Mouse (Mus musculus) telencephalon, adult 2 months (tissue): ENCODE measurements around the gene Dapk1.

Experiments used
- DNase-seq: peaks from one replicate; pipeline ENCODE4 v3.0.0-alpha.2; 2011; ENCODE audit warnings: low read depth, low spot score

Dapk1 gene

GRCm38 (mm10) chr13:60615057-60615650, 13.4 kb downstream of the Dapk1 start:
- no peak for DNase-seq

DNA sequence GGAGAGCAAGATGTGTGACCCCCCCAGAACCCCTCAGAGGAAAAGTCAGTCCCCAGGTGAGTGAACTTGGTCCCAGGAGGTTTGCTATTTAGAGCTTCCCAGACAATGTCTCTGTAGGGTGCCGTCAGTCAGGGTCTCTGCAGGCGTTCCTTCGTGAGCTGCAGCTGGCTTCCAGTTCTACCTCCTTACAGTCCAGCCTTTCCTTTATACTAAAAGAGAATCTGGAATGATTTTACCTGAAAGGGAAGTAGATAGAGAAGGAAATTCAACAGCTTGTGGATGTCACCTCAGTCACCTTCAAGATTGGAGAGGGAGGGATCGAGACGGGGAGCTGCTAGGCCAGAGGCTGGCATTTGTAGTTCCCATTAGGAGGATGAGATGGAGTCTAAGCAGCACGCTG, 14.3 kb downstream of the Dapk1 start:
- no peak for DNase-seq

DNA sequence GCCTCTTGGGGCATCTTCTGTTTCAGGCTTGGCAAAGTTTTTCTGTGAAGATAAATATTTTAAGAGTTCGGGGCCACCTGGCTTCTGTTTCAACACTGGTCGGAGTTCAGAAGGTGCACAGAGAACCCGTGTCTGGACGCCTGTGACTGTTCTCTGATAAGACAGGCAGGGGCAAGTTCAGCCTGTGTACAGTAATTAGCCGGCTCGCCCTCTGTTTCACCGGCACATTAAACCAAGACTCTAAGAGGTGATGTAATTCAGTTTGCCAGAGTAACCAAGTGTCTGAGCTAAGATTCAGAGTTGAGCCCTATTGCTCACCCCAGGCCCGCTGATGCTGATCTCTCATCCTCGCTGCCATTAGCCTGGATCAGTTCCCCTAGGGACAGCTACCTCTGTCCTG, 16.5 kb downstream of the Dapk1 start:
- DNase-seq, result no peak

DNA sequence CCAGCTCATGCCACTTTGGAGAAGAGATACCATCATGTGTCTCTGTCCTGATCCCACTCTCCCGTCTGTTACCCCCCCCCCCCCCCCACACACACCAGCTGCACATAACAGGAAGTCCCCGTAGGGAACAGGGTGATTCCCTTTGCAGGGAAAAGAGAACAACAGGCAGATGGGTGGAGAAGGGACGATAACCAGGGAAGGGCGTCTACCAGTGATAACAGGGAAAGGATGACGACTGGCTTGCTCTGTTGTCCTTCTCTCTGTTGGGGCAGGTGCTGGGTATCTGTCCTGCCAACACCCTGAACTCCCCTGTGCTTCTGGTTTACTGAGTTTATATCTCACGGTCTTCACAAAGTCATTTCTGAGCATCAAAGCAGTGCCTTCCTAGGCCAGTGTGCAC, 18.0 kb downstream of the Dapk1 start:
- DNase-seq, result no peak

- no peak for DNase-seq
These were observed 19.7 kb downstream of the Dapk1 start for GRCm38 (mm10) chr13:60621411-60621965.

DNA sequence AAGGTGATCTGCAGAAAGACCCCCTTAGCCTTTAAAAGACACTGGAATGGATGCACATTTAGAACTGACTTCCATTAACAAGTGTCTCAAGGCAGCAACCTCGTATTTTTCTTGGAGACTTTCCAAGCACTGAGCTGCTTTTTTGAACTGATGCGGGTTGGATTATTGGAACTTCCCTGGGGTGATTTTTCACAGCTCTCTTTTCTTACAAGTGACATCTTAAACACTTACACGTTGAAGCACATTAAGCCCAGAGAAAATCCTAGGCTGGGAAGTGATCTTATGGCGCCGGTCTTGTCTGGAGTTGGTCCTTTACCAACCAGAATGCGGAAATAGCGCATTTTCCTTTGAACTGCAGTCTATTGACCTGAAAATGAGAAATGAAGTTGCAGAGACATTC, 23.8 kb downstream of the Dapk1 start:
- no peak for DNase-seq

DNA sequence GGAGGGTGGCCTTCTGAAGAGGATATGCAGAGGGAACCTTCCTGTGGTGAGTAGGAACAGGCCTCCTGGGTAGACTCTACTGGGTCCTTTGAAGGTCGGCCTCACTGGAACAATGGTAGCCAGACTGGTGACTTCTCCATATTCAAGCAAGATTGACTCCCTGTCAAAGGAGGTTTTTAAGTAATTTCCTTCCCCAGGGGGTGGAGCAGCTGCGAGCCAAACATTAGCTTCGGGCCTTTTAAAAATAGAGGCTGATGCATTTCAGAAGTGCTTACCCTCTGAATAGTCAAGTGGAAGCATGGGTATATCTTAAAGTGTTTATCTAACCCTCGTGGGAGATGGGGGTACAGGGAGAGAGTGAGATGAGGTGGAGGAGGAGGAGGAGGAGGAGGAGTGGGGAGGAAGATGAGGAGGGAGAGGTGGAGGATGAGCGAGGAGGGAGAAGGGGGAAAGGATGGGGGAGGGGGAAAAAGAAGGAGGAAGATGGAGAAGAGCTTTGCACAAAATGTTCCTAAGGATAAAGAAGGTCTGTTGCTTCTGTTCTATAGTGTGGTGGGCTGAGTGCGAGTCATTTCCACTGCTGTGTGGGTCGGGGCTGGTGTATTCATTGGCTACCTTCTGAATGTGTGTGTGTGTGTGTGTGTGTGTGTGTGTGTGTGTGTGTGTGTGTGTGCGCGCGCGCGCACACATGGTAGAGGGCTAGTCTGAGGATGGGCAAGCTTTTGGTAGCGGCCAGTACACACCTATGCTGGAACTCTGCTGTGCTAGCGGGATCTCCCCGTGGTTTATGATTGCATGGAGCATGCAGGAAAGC, 26.3 kb downstream of the Dapk1 start:
- no peak for DNase-seq

DNA sequence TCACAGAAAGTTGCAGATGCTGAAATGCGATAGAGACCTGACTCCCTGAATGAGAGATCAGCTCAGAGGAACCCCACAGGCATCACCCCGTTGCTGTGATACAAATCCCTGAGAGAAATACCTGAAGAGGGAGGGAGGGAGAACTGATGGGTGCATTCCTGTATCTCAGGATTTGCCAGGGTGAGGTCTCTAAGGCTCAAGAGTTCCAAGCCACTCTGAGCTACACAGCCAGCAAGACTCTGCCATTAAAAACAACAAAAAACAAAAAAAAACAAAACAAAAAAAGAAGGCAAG, 26.9 kb downstream of the Dapk1 start:
- DNase-seq, result no peak

GRCm38 (mm10) chr13:60629419-60629818, 27.7 kb downstream of the Dapk1 start:
- no peak for DNase-seq

- DNase-seq, result no peak
These were observed 32.2 kb downstream of the Dapk1 start for GRCm38 (mm10) chr13:60633945-60634344.

DNA sequence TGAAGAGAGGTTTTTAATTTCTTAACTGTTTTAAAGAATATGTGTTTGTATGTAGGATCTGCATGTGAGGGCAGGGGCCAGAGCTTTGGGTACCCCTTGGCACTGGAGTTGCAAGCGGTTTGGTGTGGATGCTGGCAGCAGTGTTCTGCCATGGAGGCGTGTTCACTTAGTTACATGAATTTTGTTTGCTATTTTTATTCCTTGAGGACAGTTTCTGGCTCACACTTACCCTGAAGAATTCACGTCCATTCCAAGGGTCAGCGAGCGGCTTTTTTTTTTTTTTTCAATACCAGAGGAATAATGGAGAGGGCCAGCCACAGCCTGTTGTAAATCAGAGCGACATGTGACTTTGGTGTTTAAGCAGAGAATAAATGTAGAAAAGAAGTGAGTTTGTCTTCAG, 33.9 kb downstream of the Dapk1 start:
- DNase-seq, result no peak

DNA sequence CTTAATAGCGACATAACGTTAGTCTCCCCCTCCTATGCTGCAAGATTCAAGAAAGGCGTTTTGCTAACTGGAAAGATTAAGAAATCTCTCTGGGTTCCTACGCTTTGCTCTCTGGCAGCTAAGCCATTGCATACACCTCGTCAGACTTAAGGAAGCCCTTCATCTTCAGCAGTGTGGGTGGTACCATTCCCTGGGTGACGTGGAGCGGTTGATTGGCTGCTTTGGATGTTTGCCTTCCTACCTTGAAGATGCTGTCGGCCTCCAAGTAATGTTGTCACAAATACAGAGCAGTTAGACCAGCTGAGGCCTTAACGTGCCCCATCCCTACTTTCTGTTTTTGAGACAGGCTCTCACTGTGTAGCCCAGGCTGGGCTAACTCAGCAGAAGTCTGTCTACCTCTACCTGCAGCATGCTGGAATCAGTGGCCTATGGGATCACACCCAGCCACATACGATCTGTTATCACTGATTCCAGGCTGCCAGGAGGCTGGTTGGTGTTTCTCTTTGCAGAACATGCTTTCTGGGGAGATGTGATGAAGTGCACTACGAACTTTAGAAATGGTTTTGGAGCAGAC, 37.8 kb downstream of the Dapk1 start:
- no peak for DNase-seq

- peak; percentile 53 for DNase-seq
These were observed 38.7 kb downstream of the Dapk1 start for GRCm38 (mm10) chr13:60640420-60640819.

- DNase-seq, result no peak
These were observed 42.7 kb downstream of the Dapk1 start for GRCm38 (mm10) chr13:60644457-60644889.

DNA sequence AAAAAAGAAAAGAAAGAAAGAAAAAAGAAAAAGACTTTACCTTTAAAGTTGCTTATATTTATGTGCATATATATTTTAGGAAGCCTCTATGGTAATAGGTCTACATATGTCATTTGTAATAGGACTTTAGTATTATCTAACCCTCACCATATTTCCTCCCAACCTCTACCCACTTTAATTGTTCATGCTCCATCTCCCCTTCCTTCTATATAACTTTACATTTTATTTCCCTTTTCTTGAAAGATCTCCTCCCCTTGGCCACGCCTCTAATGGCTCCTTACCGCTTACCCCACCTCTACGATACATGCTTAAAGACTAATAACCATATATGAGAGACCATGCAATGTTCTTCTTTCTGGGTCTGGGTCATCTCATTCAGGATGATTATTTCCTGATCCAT, 45.0 kb downstream of the Dapk1 start:
- no peak for DNase-seq

DNA sequence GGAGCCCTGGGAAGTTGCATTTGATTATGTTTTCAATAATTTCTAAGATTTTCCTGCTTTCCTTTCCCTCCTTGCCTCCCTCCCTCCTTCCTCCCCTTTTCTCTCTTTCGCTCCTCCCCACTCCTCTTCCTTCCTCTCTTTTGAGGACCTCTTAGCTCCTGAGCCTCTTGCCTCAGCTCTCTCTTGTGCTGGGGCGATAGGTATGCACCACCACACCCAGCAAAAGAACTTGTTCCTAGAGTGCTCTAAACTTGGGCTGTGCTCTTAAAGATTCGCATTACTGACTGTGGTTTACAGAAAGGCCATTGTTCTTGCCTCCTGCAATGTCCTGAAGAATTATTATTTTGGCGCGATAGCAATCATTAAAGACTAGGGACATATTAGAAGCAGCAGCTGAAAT, 46.6 kb downstream of the Dapk1 start:
- DNase-seq, result no peak

DNA sequence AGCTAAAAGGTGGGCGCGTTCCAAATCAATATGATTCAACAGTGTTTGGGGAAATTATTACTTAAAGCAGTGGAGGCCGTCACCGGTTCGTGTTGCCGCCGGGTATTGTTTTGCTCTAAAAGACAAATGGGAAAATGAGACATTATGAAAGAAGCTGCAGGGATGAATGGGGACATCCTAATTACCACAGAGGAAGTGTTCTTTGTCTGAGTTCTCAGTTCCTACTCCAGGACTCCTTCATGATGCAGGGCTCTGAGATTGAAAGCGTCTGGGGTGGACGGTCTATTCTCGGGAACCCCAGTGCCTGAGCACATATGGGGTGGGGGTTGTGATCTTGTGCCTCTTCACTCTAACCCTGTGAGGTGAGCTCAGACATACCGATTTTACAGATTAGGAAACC, 48.3 kb downstream of the Dapk1 start:
- DNase-seq, result no peak

- no peak for DNase-seq
These were observed 52.3 kb downstream of the Dapk1 start for GRCm38 (mm10) chr13:60654017-60654565.

DNA sequence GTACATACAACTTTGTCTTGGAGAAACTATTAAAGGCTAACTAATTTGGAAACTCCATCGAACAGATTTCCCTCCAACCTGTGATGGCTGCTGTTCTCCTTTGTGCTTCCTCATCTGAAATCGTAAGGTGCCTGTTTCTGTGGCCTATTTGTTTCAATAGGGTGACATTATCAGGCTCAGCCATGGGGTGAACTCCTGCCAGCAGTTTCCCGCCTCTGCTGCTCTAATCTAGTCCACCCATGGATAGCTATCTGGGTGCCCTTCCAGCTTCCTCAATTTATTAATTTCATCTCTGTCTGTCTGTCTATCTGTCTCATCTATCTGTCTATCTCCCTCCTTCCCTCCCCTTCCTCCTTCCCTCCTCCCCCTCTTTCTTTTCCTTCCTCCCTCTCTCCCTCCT, 53.5 kb downstream of the Dapk1 start:
- no peak for DNase-seq

- no peak for DNase-seq
These were observed 57.9 kb downstream of the Dapk1 start for GRCm38 (mm10) chr13:60659600-60659999.

DNA sequence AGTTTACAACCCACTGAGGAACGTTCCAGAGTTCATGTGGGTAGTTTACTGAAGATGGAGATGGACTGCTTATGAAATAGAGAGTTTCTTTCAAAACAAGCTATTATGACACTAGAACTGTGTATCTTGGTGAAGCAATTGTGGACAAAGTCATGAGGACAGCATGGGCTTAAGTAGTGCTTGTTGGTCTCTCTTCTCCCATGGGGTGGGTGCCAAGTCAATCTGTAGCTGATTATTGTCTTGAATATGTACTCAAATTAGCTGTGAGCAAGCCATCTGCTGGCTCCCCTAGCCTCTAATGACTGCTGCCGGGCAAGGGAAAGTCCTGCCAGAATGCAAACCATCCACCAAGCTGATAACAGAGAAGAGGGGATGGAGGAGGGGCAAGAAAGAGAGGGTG, 58.3 kb downstream of the Dapk1 start:
- no peak for DNase-seq

DNA sequence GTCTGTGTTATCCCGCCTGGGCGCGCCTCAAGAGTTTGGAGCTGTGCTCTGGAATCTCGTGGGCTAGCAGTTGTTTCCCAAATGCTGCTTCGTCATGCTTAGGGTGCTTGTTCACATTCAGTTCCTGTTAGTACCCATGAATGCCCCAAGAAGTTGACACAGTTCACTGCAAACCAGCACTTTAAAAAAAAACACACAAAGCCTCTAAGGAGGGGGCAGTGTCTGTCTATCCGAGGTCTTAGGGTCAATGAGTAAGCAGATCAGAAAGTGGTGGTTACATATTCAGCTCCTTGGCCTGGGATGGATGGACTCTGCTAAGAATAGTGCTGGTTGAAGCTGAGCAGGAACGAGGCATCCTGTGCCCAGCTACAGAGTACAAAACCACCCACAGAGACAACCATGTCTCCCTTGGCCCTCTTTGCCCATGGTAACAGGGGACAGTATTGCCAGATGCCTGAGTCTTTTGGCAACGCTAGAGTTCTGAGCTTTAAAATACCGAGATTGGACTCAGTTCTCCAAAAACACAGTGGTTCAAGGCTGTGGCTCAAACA, 59.0 kb downstream of the Dapk1 start:
- no peak for DNase-seq
